Mouse (Mus musculus): ENCODE data around the gene Foxe3.

DNA sequence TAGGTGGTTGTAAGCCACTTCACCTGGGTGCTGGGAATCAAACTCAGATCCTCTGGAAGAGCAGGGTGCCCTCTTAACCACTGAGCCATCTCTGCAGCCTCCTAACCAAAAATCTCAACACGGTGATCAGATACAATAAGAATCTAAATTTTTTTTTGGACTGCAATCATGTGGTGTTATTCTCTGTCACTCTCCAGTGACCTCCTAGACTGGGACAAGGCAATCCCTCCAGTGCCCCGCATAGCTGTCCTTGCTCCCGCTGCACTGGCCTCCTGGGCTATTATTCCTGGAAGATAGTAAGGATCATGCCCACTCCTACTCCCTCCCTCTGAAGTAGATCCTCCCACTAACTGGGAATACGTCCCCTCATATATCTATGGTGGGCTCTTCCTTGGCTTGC, 15.5 kb upstream of the Foxe3 start:
- TF ChIP-seq POLR2A (IDR thresholded peaks at IDR 0.05; ENCODE audit: borderline replicate concordance, extremely low read depth, low read depth, low read length), result no peak
- TF ChIP-seq CTCF (IDR thresholded peaks at IDR 0.05; ENCODE audit: insufficient read depth, low read length), result no peak
